Mouse (Mus musculus): ENCODE data around the gene Gm10277.

DNA sequence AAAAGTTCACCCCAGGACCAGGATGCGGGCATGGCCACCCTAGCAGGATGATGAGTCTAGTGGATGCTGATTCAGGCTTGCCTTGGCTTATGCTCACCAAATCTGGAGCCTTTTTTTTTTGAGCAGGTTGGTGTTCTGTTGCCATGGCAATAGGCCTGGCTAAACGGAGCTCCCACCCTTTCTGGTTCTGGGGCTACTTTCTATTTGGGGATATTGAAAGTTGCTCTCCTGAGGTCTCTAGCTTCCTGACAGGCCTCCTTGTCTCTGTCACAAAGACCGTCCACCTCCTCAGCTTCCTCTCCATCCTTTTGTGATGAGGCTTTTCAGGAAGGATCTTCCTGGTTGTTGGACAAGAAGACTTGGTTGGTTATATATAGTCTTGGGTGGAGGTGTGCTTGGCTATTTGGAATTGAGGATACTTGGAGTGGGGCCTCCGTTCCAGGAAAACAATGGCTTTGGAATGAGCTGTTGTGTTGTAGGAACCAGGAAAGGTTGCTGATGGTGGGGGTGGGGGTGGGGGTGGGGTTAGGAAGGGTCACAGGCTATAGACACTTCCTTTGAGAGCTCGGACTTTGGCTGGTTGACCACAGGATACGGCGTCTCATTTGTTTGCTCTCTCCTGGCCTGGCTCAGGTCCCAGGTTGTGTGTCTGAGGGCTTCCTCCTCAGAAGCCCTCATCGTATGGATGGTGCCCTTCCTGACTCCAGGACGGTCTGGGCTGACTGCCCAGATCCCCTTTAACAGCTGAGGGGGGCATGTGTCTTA is 22.7 kb downstream of the Gm10277 start:
- TF ChIP-seq CTCF (IDR thresholded peaks at IDR 0.05; ENCODE audit: extremely low read depth, insufficient read length, insufficient replicate concordance, low read depth, low read length) (no peak), POLR2A (IDR thresholded peaks at IDR 0.05; ENCODE audit: low read depth, low read length) (no peak)
